Mouse (Mus musculus): ENCODE data around the gene Cmss1.

The Cmss1 gene

GRCm38 (mm10) chr16:57525046-57525445 is 81.6 kb downstream of the Cmss1 start:
- no peak for DNase-seq (ENCODE audit: inconsistent age in 2 of 2, low spot score in 1 of 2)

GRCm38 (mm10) chr16:57515636-57516035 is 91.0 kb downstream of the Cmss1 start:
- DNase-seq (ENCODE audit: inconsistent age in 2 of 2, low spot score in 1 of 2), result no peak

- DNase-seq (ENCODE audit: inconsistent age in 2 of 2, low spot score in 1 of 2), result no peak
Measured at GRCm38 (mm10) chr16:57514371-57514770, 92.3 kb downstream of the Cmss1 start.

- no peak for DNase-seq (ENCODE audit: inconsistent age in 2 of 2, low spot score in 1 of 2)
Measured at GRCm38 (mm10) chr16:57513562-57513961, 93.1 kb downstream of the Cmss1 start.

- no peak for DNase-seq (ENCODE audit: inconsistent age in 2 of 2, low spot score in 1 of 2)
Measured at GRCm38 (mm10) chr16:57509099-57509498, 97.6 kb downstream of the Cmss1 start.

- no peak for DNase-seq (ENCODE audit: inconsistent age in 2 of 2, low spot score in 1 of 2)
Measured at GRCm38 (mm10) chr16:57508351-57508750, 98.3 kb downstream of the Cmss1 start.

- DNase-seq (ENCODE audit: inconsistent age in 2 of 2, low spot score in 1 of 2), result no peak
Measured at GRCm38 (mm10) chr16:57506133-57506532, 100.5 kb downstream of the Cmss1 start.

- DNase-seq (ENCODE audit: inconsistent age in 2 of 2, low spot score in 1 of 2), result no peak
Measured at GRCm38 (mm10) chr16:57504728-57505127, 101.9 kb downstream of the Cmss1 start.

- DNase-seq (ENCODE audit: inconsistent age in 2 of 2, low spot score in 1 of 2), result no peak
Measured at GRCm38 (mm10) chr16:57502761-57503160, 103.9 kb downstream of the Cmss1 start.

- peak in 1 of 2 experiments; percentile 61 for DNase-seq (ENCODE audit: inconsistent age in 2 of 2, low spot score in 1 of 2)
Measured at GRCm38 (mm10) chr16:57502230-57502629, 104.4 kb downstream of the Cmss1 start.

GRCm38 (mm10) chr16:57500851-57501250 is 105.8 kb downstream of the Cmss1 start:
- DNase-seq (ENCODE audit: inconsistent age in 2 of 2, low spot score in 1 of 2), result peak in 1 of 2 experiments; percentile 51

GRCm38 (mm10) chr16:57496437-57497173 is 110.1 kb downstream of the Cmss1 start:
- DNase-seq (ENCODE audit: inconsistent age in 2 of 2, low spot score in 1 of 2), result no peak

GRCm38 (mm10) chr16:57495476-57496203 is 111.0 kb downstream of the Cmss1 start:
- DNase-seq (ENCODE audit: inconsistent age in 2 of 2, low spot score in 1 of 2), result peak; percentile 28 to 76

- DNase-seq (ENCODE audit: inconsistent age in 2 of 2, low spot score in 1 of 2), result no peak
Measured at GRCm38 (mm10) chr16:57491853-57492252, 114.8 kb downstream of the Cmss1 start.

GRCm38 (mm10) chr16:57490691-57491090 is 116.0 kb downstream of the Cmss1 start:
- DNase-seq (ENCODE audit: inconsistent age in 2 of 2, low spot score in 1 of 2), result no peak

- no peak for DNase-seq (ENCODE audit: inconsistent age in 2 of 2, low spot score in 1 of 2)
Measured at GRCm38 (mm10) chr16:57488661-57489060, 118.0 kb downstream of the Cmss1 start.

- DNase-seq (ENCODE audit: inconsistent age in 2 of 2, low spot score in 1 of 2), result no peak
Measured at GRCm38 (mm10) chr16:57486266-57486665, 120.4 kb downstream of the Cmss1 start.

- DNase-seq (ENCODE audit: inconsistent age in 2 of 2, low spot score in 1 of 2), result no peak
Measured at GRCm38 (mm10) chr16:57485265-57485664, 121.4 kb downstream of the Cmss1 start.

- no peak for DNase-seq (ENCODE audit: inconsistent age in 2 of 2, low spot score in 1 of 2)
Measured at GRCm38 (mm10) chr16:57484043-57484795, 122.4 kb downstream of the Cmss1 start.

- DNase-seq (ENCODE audit: inconsistent age in 2 of 2, low spot score in 1 of 2), result no peak
Measured at GRCm38 (mm10) chr16:57483503-57483902, 123.2 kb downstream of the Cmss1 start.

- DNase-seq (ENCODE audit: inconsistent age in 2 of 2, low spot score in 1 of 2), result no peak
Measured at GRCm38 (mm10) chr16:57482911-57483310, 123.8 kb downstream of the Cmss1 start.

GRCm38 (mm10) chr16:57482264-57482663 is 124.4 kb downstream of the Cmss1 start:
- DNase-seq (ENCODE audit: inconsistent age in 2 of 2, low spot score in 1 of 2), result no peak
